Mouse (Mus musculus): Measurements from ENCODE around the gene Llph.

- TF ChIP-seq POLR2A (IDR thresholded peaks at IDR 0.05; ENCODE audit: insufficient read length, low read depth) (no peak), MAX (IDR thresholded peaks at IDR 0.05; ENCODE audit: low read depth) (no peak), REST (IDR thresholded peaks at IDR 0.05; ENCODE audit: insufficient read depth, insufficient read length) (no peak), POLR2AphosphoS2 (IDR thresholded peaks at IDR 0.05; ENCODE audit: insufficient read length, low read depth) (no peak), CEBPB (IDR thresholded peaks at IDR 0.05; ENCODE audit: insufficient read depth, poor library complexity, severe bottlenecking) (no peak), USF1 (IDR thresholded peaks at IDR 0.05; ENCODE audit: low read depth) (no peak), E2F4 (IDR thresholded peaks at IDR 0.05; ENCODE audit: insufficient read depth) (no peak), TCF12 (IDR thresholded peaks at IDR 0.05; ENCODE audit: insufficient read depth, poor library complexity, severe bottlenecking) (no peak), SRF (IDR thresholded peaks at IDR 0.05; ENCODE audit: control insufficient read depth, insufficient read length, low read depth) (no peak), TCF3 (IDR thresholded peaks at IDR 0.05; ENCODE audit: insufficient read length, low read depth) (no peak)
Observed at GRCm38 (mm10) chr10:120250911-120251683, 24.2 kb downstream of the Llph start.
